Mouse (Mus musculus): ENCODE data around the gene Itln1. TPM values are rescaled to one million over a fixed set of nuclear protein-coding genes. Genes with fewer than 3 reads are reported as not detected.

The Itln1 gene
- polyA plus RNA-seq (2015; fragmentation: Nextera tagmentation; extraction: Ambion mirVana) = not detected in 2 replicates

GRCm38 (mm10) chr1:171535194-171535593 lies at the start of gene Itln1:
TSS of gene Itln1 (minus strand) at chr1:171535294.
- Histone ChIP-seq H3K4me2 (no peak within 1 kb of the TSS), H3K36me3 (no peaks in the 10 kb centered on the region), H3K27me3 (no peaks in the 10 kb centered on the region), H3K9me3 (peaks cover 11% of the 10 kb centered on the region), H3K4me3 (no peak within 1 kb of the TSS), H3K4me1 (replicated peaks) (no peaks in the 10 kb centered on the region), H3K27ac (replicated peaks) (no peak within 1 kb of the TSS), H3K9ac (no peak within 1 kb of the TSS)
- no peak for ATAC-seq (ENCODE audit: low read depth)
- 96% methylated on average over 1 of the region's 1 CpGs for WGBS

DNA sequence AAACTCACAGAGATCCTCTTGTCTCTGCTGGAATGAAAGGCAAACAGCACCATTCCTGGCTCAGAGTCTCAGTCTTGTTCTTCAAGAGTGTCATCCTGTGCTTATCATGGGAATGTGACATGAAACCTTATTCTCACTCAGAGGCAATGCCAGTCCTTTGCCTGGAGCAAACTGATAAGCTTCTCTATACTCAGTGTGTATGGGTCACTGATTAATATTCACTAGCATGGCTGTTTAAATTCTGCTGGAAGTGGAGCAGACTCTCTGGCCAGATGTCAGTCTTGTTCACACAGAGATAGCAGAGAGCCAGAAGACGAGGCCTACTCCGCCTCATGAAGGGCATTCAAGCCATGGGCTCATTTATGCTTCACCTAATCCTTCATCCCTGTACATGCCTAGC lies 49.5 kb upstream of the Itln1 start:
- Histone ChIP-seq H3K4me1 (replicated peaks) (no peaks in the 10 kb centered on the region), H3K27ac (replicated peaks) (no peak overlapping the region), H3K27me3 (no peaks in the 10 kb centered on the region), H3K4me3 (no peak overlapping the region), H3K9ac (no peak overlapping the region), H3K4me2 (no peak overlapping the region), H3K9me3 (no peaks in the 10 kb centered on the region), H3K36me3 (no peaks in the 10 kb centered on the region)
- 91% methylated on average over 2 of the region's 2 CpGs for WGBS
- no peak for ATAC-seq (ENCODE audit: low read depth)

- no peak for ATAC-seq (ENCODE audit: low read depth)
- H3K27me3 ChIP-seq = no peaks in the 10 kb centered on the region
- no peak overlapping the region for H3K4me2 ChIP-seq
- no peak overlapping the region for H3K4me3 ChIP-seq
- H3K36me3 ChIP-seq = no peaks in the 10 kb centered on the region
- WGBS = 83% methylated on average over 7 of the region's 7 CpGs
- H3K27ac ChIP-seq (replicated peaks) = no peak overlapping the region
- H3K4me1 ChIP-seq (replicated peaks) = no peaks in the 10 kb centered on the region
- H3K9ac ChIP-seq = no peak overlapping the region
- H3K9me3 ChIP-seq = no peaks in the 10 kb centered on the region
Measured at GRCm38 (mm10) chr1:171577168-171577567, 42.1 kb upstream of the Itln1 start.

GRCm38 (mm10) chr1:171568436-171568835 lies 33.3 kb upstream of the Itln1 start:
- H3K9me3 ChIP-seq = no peaks in the 10 kb centered on the region
- 67% methylated on average over 2 of the region's 2 CpGs for WGBS

DNA sequence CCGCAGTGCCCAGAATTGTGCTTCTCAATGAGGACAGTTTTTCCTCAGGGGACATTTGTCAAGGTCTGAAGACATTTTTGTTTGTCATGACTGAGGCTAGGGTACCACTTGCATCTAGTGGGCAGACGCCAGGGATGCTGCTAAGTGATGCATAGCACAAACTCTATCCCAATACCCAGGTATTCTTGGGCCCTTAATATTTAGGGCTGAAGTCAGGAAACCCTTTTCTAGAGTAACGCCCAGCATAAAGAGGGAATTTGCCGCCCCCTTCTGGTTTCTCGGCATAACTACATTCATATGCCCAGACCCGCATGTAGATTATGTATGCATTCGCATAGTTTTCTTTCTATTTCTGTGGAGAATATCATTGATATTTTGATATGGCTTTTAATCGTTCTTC lies 31.7 kb upstream of the Itln1 start:
- Histone ChIP-seq H3K27me3 (no peaks in the 10 kb centered on the region), H3K27ac (replicated peaks) (no peak overlapping the region), H3K4me1 (replicated peaks) (no peaks in the 10 kb centered on the region), H3K9me3 (no peaks in the 10 kb centered on the region), H3K36me3 (no peaks in the 10 kb centered on the region), H3K4me2 (no peak overlapping the region), H3K4me3 (no peak overlapping the region), H3K9ac (no peak overlapping the region)
- peak; percentile 43; the same call in 1 of the 2 replicates for ATAC-seq (ENCODE audit: low read depth)
- 28% methylated on average over 8 of the region's 8 CpGs for WGBS

More at GRCm38 (mm10) chr1:171568436-171568835, 33.3 kb upstream of the Itln1 start:
- no peaks in the 10 kb centered on the region for H3K27me3 ChIP-seq
- no peaks in the 10 kb centered on the region for H3K4me1 ChIP-seq (replicated peaks)
- no peak overlapping the region for H3K27ac ChIP-seq (replicated peaks)
- no peak overlapping the region for H3K4me3 ChIP-seq
- H3K36me3 ChIP-seq = no peaks in the 10 kb centered on the region
- H3K9ac ChIP-seq = no peak overlapping the region
- no peak overlapping the region for H3K4me2 ChIP-seq
- no peak for ATAC-seq (ENCODE audit: low read depth)

DNA sequence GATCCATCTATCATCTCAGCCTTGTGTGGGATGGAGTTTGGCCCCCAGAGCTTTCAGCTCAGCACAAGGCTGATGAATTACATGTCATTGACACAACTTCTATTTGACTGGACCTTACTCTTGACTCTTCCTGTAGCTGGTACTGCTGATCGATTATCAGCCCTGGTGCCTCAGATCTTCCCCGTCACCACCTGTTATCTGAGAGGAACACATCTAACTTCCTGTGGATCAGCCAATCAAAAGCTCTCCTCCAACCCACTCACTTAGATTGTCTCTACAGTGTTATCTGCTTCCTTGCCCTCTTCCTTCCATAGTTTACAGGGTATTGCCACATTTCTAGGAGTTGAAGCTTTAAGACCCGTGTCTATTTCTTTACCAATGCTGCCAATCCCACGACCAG lies 30.8 kb upstream of the Itln1 start:
- no peak overlapping the region for H3K9ac ChIP-seq
- H3K4me2 ChIP-seq = no peak overlapping the region
- H3K9me3 ChIP-seq = no peaks in the 10 kb centered on the region
- H3K27me3 ChIP-seq = no peaks in the 10 kb centered on the region
- H3K36me3 ChIP-seq = no peaks in the 10 kb centered on the region
- no peak overlapping the region for H3K4me3 ChIP-seq
- WGBS = 84% methylated on average over 4 of the region's 4 CpGs
- ATAC-seq (ENCODE audit: low read depth) = no peak
- no peaks in the 10 kb centered on the region for H3K4me1 ChIP-seq (replicated peaks)
- H3K27ac ChIP-seq (replicated peaks) = no peak overlapping the region

- Histone ChIP-seq H3K4me1 (replicated peaks) (no peaks in the 10 kb centered on the region), H3K4me2 (no peak overlapping the region), H3K36me3 (no peaks in the 10 kb centered on the region), H3K27me3 (no peaks in the 10 kb centered on the region), H3K27ac (replicated peaks) (no peak overlapping the region), H3K9me3 (no peaks in the 10 kb centered on the region), H3K9ac (no peak overlapping the region), H3K4me3 (no peak overlapping the region)
- WGBS = 58% methylated on average over 3 of the region's 3 CpGs
- ATAC-seq (ENCODE audit: low read depth) = no peak
Measured at GRCm38 (mm10) chr1:171564247-171564646, 29.2 kb upstream of the Itln1 start.

GRCm38 (mm10) chr1:171563042-171563441 lies 27.9 kb upstream of the Itln1 start:
- 92% methylated on average over 2 of the region's 2 CpGs for WGBS
- H3K9ac ChIP-seq = no peak overlapping the region
- no peak overlapping the region for H3K27ac ChIP-seq (replicated peaks)
- no peaks in the 10 kb centered on the region for H3K27me3 ChIP-seq
- no peak for ATAC-seq (ENCODE audit: low read depth)
- H3K4me3 ChIP-seq = no peak overlapping the region
- no peak overlapping the region for H3K4me2 ChIP-seq
- no peaks in the 10 kb centered on the region for H3K4me1 ChIP-seq (replicated peaks)
- no peaks in the 10 kb centered on the region for H3K36me3 ChIP-seq
- H3K9me3 ChIP-seq = no peaks in the 10 kb centered on the region

DNA sequence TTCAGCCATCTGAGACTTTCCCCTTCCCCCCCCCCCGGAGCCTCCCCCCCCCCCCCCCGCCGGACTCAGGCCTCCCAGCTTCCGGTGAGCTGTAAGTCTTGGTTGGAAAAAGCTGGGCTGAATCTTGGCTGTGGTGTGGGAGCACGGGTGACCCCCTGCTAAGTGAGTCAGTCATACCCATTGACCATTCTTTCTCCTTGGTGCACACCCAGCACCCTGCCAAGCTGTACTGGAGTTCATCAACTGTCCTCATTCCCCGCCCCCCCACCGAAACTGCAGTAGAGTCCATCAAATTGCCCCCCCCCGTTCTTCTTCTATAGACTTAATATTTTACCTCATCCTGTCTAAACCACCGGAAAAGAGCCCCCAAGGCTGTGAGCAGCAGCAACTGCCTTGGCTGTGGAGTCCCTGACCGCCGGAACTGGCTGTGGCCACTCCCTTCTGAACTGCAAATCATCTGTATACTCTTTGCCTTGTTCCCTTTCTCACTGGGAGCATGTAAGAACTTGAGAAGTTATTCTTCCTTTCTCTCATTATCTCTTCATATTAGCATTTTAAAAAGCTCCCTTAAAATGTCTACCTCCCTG lies 26.6 kb upstream of the Itln1 start:
- whole genome bisulfite sequencing = 84% methylated on average over 9 of the region's 11 CpGs

GRCm38 (mm10) chr1:171561200-171561599 lies 26.1 kb upstream of the Itln1 start:
- no peaks in the 10 kb centered on the region for H3K36me3 ChIP-seq

More for the DNA sequence above, 26.6 kb upstream of the Itln1 start:
- Histone ChIP-seq H3K27me3 (no peaks in the 10 kb centered on the region), H3K4me2 (no peak overlapping the region), H3K27ac (replicated peaks) (no peak overlapping the region), H3K36me3 (no peaks in the 10 kb centered on the region), H3K9ac (no peak overlapping the region), H3K9me3 (no peaks in the 10 kb centered on the region), H3K4me1 (replicated peaks) (no peaks in the 10 kb centered on the region), H3K4me3 (no peak overlapping the region)
- ATAC-seq (ENCODE audit: low read depth) = no peak

GRCm38 (mm10) chr1:171560262-171560661 lies 25.2 kb upstream of the Itln1 start:
- no peak overlapping the region for H3K4me2 ChIP-seq
- WGBS = 81% methylated on average over 2 of the region's 2 CpGs
- H3K9ac ChIP-seq = no peak overlapping the region
- no peak overlapping the region for H3K27ac ChIP-seq (replicated peaks)
- no peaks in the 10 kb centered on the region for H3K9me3 ChIP-seq
- no peaks in the 10 kb centered on the region for H3K27me3 ChIP-seq
- H3K4me3 ChIP-seq = no peak overlapping the region
- ATAC-seq (ENCODE audit: low read depth) = no peak
- H3K4me1 ChIP-seq (replicated peaks) = no peaks in the 10 kb centered on the region
- H3K36me3 ChIP-seq = no peaks in the 10 kb centered on the region

More at GRCm38 (mm10) chr1:171561200-171561599, 26.1 kb upstream of the Itln1 start:
- Histone ChIP-seq H3K9me3 (no peaks in the 10 kb centered on the region), H3K4me3 (no peak overlapping the region), H3K27me3 (no peaks in the 10 kb centered on the region), H3K9ac (no peak overlapping the region), H3K27ac (replicated peaks) (no peak overlapping the region), H3K4me1 (replicated peaks) (no peaks in the 10 kb centered on the region), H3K4me2 (no peak overlapping the region)
- ATAC-seq (ENCODE audit: low read depth) = no peak
- WGBS = 100% methylated on average over 1 of the region's 1 CpGs

- Histone ChIP-seq H3K4me2 (no peak within 1 kb of the TSS), H3K27me3 (no peaks in the 10 kb centered on the region), H3K4me1 (replicated peaks) (no peaks in the 10 kb centered on the region), H3K4me3 (no peak within 1 kb of the TSS), H3K9ac (no peak within 1 kb of the TSS), H3K27ac (replicated peaks) (no peak within 1 kb of the TSS), H3K36me3 (no peaks in the 10 kb centered on the region), H3K9me3 (no peaks in the 10 kb centered on the region)
- no peak for ATAC-seq (ENCODE audit: low read depth)
- WGBS = 78% methylated on average over 4 of the region's 4 CpGs
Measured at GRCm38 (mm10) chr1:171558898-171559297, 23.8 kb upstream of the Itln1 start, which contains the start of gene Cd244a. TSS of gene Cd244a (plus strand) at chr1:171559193.

GRCm38 (mm10) chr1:171558407-171558806 lies 23.3 kb upstream of the Itln1 start:
- no peak overlapping the region for H3K4me2 ChIP-seq
- no peak overlapping the region for H3K9ac ChIP-seq
- no peaks in the 10 kb centered on the region for H3K9me3 ChIP-seq
- H3K4me3 ChIP-seq = no peak overlapping the region
- H3K36me3 ChIP-seq = no peaks in the 10 kb centered on the region
- no peak for ATAC-seq (ENCODE audit: low read depth)
- H3K27me3 ChIP-seq = no peaks in the 10 kb centered on the region
- H3K27ac ChIP-seq (replicated peaks) = no peak overlapping the region
- H3K4me1 ChIP-seq (replicated peaks) = no peaks in the 10 kb centered on the region
- 68% methylated on average over 6 of the region's 6 CpGs for WGBS
